Mouse (Mus musculus) embryonic fibroblast, embryonic 13.5 days (primary cell): ENCODE measurements around the gene Snx27.

Experiments
- CTCF ChIP-seq: IDR thresholded peaks from 2 replicates; pipeline ENCODE4 v1.5.1; 2011; ENCODE audit warnings: mild to moderate bottlenecking, control low read depth, low read length, moderate library complexity, borderline replicate concordance; ENCODE audit not compliant: insufficient read depth
- POLR2A ChIP-seq: IDR thresholded peaks from 2 replicates; pipeline ENCODE4 v1.6.1; 2011; ENCODE audit warnings: low read depth, mild to moderate bottlenecking, control low read depth, low read length, moderate library complexity

- TF ChIP-seq CTCF (no peak), POLR2A (peak; percentile 29)
Observed at GRCm38 (mm10) chr3:94581793-94582455, 592 bp downstream of the Snx27 start.
